Mouse (Mus musculus) forebrain, postnatal 0 days (tissue): ENCODE measurements at regions not wholly inside any gene's neighbourhood (a gene's known extent, or its start where the extent isn't known, plus 50 kb on each side); places are given as distances from the start of the nearest gene placed in this dataset.
A peak's percentile ranks its signal among the peaks of the same experiment; 100 is the strongest.

ENCODE experiments used
- ATAC-seq: fragments of 200-750 bp; cut with Nextera tagmentation; 2 replicates; pipeline ENCODE4 v1.8.0; 2017; ENCODE audit warnings: mild to moderate bottlenecking, moderate library complexity
- DNase-seq: peaks from one replicate; pipeline ENCODE4 v3.0.0-alpha.2; 2015
- H3K27ac ChIP-seq: fragments of 300-500 bp; sonication (generic); 2 replicates; pipeline ENCODE4 v1.5.1; 2014; ENCODE audit warnings: low read depth, mild to moderate bottlenecking, antibody characterized with exemption, low read length, moderate library complexity, mixed read lengths
- H3K27me3 ChIP-seq: fragments of 300-500 bp; sonication (generic); 2 replicates; pipeline ENCODE4 v1.6.1; 2014; ENCODE audit warnings: mild to moderate bottlenecking, low read length, mixed read lengths; ENCODE audit not compliant: insufficient read depth
- H3K36me3 ChIP-seq: fragments of 300-500 bp; sonication (generic); 2 replicates; pipeline ENCODE4 v1.6.1; 2014; ENCODE audit warnings: mild to moderate bottlenecking, moderate library complexity; ENCODE audit not compliant: insufficient read depth
- H3K4me1 ChIP-seq: fragments of 300-500 bp; sonication (generic); 2 replicates; pipeline ENCODE4 v1.6.1; 2014; ENCODE audit warnings: antibody characterized with exemption; ENCODE audit not compliant: insufficient read depth
- H3K4me2 ChIP-seq: fragments of 300-500 bp; sonication (generic); 2 replicates; pipeline ENCODE4 v1.6.1; 2014; ENCODE audit warnings: low read depth, mild to moderate bottlenecking, moderate library complexity
- H3K4me3 ChIP-seq: fragments of 300-500 bp; sonication (generic); 2 replicates; pipeline ENCODE4 v1.5.1; 2014; ENCODE audit warnings: low read depth, low read length, mixed read lengths
- H3K9ac ChIP-seq: fragments of 300-500 bp; sonication (generic); 2 replicates; pipeline ENCODE4 v1.6.1; 2014; ENCODE audit warnings: mild to moderate bottlenecking
- H3K9me3 ChIP-seq: fragments of 300-500 bp; sonication (generic); 2 replicates; pipeline ENCODE4 v1.6.1; 2016; ENCODE audit warnings: low read length
- CTCF ChIP-seq: sonication (generic); IDR thresholded peaks from 2 replicates; pipeline ENCODE4 v1.5.1; 2016; ENCODE audit warnings: antibody characterized with exemption, control low read depth, low read depth
- whole genome bisulfite sequencing: fragments of 180-500 bp; shearing (Covaris S2); extraction: QIAGEN DNeasy Blood & Tissue Kit; methylation state at CpG from one replicate; pipeline ENCODE4 v1.1.7; 2014; 5-methylcytosine and 5-hydroxymethylcytosine counted together

GRCm38 (mm10) chr16:12516834-12517685 lies 533.1 kb downstream of the Shisa9 start:
- H3K4me3 ChIP-seq, result no peak overlapping the region
- DNase-seq, result peak; percentile 28

GRCm38 (mm10) chr16:12518264-12518663 lies 534.4 kb downstream of the Shisa9 start:
- no peak overlapping the region for H3K4me2 ChIP-seq
- H3K27me3 ChIP-seq, result no peaks in the 10 kb centered on the region
- H3K4me3 ChIP-seq, result no peak overlapping the region
- H3K27ac ChIP-seq, result no peak overlapping the region
- 79% methylated on average over 7 of the region's 7 CpGs for WGBS
- H3K36me3 ChIP-seq, result no peaks in the 10 kb centered on the region
- H3K4me1 ChIP-seq, result no peaks in the 10 kb centered on the region
- DNase-seq, result no peak
- no peak overlapping the region for H3K9ac ChIP-seq
- no peak for TF ChIP-seq CTCF
- no peaks in the 10 kb centered on the region for H3K9me3 ChIP-seq
- no peak for ATAC-seq

More at GRCm38 (mm10) chr16:12516834-12517685, 533.1 kb downstream of the Shisa9 start:
- no peak overlapping the region for H3K27ac ChIP-seq
- no peaks in the 10 kb centered on the region for H3K27me3 ChIP-seq
- 62% methylated on average over 8 of the region's 8 CpGs for WGBS
- no peaks in the 10 kb centered on the region for H3K9me3 ChIP-seq
- no peak for TF ChIP-seq CTCF
- no peaks in the 10 kb centered on the region for H3K4me1 ChIP-seq
- peak; percentile 66 for ATAC-seq
- H3K9ac ChIP-seq, result no peak overlapping the region
- no peaks in the 10 kb centered on the region for H3K36me3 ChIP-seq
- no peak overlapping the region for H3K4me2 ChIP-seq

DNA sequence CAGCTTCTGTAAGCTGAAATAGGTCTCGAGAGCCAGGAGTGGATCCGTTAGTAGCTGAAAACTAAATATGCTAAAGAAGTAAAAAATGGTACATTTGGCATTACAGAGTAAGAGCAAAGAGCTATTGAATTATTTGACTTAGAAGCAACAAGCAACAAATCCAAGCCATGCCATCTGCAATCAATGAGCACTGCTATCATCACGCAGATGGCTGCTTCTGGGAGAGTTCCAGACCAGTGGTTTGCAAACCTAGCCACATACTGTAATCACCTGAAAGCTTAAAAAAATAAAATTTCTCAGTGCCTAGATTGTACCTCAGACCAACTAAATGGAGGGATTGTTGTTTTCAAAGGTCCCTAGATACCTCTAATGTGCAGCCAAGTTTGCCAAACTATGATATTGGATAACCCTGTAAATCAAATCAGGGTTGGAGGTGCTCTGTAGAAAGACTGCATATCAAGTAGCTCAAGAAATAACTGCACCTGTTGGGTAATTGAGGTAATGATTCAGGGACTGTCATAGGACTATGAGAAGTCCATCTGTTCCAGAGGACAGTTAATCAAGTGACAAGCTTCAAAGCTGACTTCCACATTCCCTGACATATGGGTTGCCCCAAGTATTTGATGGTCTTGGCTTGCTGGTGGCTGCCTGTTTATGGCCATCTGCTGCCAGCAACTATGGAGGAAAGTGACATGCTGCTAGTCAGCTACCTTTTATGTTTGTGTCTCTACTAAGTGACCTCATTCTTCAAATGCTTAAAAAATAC lies 538.0 kb downstream of the Shisa9 start:
- H3K9me3 ChIP-seq, result no peaks in the 10 kb centered on the region
- whole genome bisulfite sequencing, result 76% methylated on average over 3 of the region's 3 CpGs
- H3K4me1 ChIP-seq, result no peaks in the 10 kb centered on the region
- TF ChIP-seq CTCF, result no peak
- DNase-seq, result no peak
- no peak overlapping the region for H3K9ac ChIP-seq
- H3K4me3 ChIP-seq, result no peak overlapping the region
- no peak for ATAC-seq
- H3K4me2 ChIP-seq, result no peak overlapping the region
- no peak overlapping the region for H3K27ac ChIP-seq
- H3K27me3 ChIP-seq, result no peaks in the 10 kb centered on the region
- no peaks in the 10 kb centered on the region for H3K36me3 ChIP-seq

DNA sequence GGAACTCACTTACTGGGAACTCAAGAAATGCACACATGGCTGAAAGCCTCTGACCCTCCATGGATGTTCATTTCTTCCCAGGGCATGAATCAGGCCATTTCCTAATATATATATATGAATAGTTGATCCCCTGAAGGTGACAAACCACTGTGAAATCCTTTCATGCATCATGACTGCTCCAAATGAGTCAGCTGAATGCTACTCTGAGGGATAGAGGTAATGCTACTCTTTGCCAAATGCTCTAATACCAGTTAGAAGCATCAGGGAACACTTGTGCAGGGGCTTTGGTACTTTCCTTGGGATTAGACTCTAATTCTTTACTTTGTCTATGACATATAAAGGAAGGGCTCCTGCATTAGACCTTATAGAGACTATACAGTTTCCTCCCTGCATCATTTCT lies 561.0 kb upstream of the Ercc4 start:
- Histone ChIP-seq H3K36me3 (no peaks in the 10 kb centered on the region), H3K27ac (no peak overlapping the region), H3K4me1 (no peaks in the 10 kb centered on the region), H3K9ac (no peak overlapping the region), H3K4me3 (no peak overlapping the region), H3K9me3 (no peaks in the 10 kb centered on the region), H3K27me3 (no peaks in the 10 kb centered on the region), H3K4me2 (no peak overlapping the region)
- DNase-seq (no peak), ATAC-seq (no peak)
- TF ChIP-seq CTCF, result no peak

DNA sequence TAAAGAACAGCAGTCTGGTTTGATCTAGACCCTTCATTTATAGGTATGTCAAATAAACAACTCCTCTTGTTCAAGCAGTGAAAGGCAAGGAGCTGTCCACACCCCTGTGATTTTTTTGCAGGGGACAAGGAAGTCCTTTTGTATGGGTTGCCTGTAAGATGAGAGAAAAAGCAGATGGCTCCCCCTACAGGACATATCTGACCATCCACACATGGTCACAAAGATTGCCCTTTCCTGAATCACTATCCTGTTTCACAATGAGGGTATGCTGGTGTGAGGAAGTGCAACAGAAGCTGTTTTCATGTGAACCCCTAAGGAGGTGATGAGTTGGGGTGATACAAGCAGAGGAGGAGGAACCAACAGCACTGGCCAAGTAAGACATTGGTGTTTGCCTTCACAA lies 520.6 kb upstream of the Ercc4 start:
- Histone ChIP-seq H3K27ac (no peak overlapping the region), H3K4me1 (no peaks in the 10 kb centered on the region), H3K9me3 (no peaks in the 10 kb centered on the region), H3K4me2 (no peak overlapping the region), H3K27me3 (no peaks in the 10 kb centered on the region), H3K9ac (no peak overlapping the region), H3K4me3 (no peak overlapping the region), H3K36me3 (no peaks in the 10 kb centered on the region)
- DNase-seq (no peak), ATAC-seq (no peak)
- peak; percentile 19; the same call in 1 of the 2 replicates for TF ChIP-seq CTCF

DNA sequence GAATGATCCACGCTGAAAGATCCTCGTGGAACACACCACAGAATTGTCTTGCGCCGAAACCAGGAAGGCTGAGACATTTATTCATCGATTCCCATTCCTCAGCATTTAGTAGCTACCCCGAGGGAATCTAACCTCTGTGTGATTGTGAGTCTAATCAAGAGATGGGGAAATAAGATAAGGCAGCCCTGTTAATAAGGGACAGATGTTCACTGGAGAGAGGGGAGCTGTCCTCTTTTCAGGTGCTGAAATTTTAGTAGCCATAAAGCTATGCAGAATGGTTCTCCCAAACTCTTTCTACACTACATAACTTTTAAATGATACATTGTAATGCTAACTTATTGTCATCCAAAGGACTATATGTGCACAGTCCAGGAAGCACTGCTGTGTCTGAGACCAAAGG lies 501.2 kb upstream of the Ercc4 start:
- Histone ChIP-seq H3K4me1 (no peaks in the 10 kb centered on the region), H3K27me3 (no peaks in the 10 kb centered on the region), H3K9me3 (no peaks in the 10 kb centered on the region), H3K4me2 (no peak overlapping the region), H3K4me3 (no peak overlapping the region), H3K9ac (no peak overlapping the region), H3K36me3 (no peaks in the 10 kb centered on the region), H3K27ac (no peak overlapping the region)
- 77% methylated on average over 6 of the region's 6 CpGs for WGBS
- no peak for DNase-seq
- TF ChIP-seq CTCF, result no peak
- ATAC-seq, result no peak

GRCm38 (mm10) chr16:12611106-12611505 lies 498.4 kb upstream of the Ercc4 start:
- Histone ChIP-seq H3K27ac (no peak overlapping the region), H3K4me1 (no peaks in the 10 kb centered on the region), H3K27me3 (no peaks in the 10 kb centered on the region), H3K4me2 (no peak overlapping the region), H3K9me3 (no peaks in the 10 kb centered on the region), H3K4me3 (no peak overlapping the region), H3K9ac (no peak overlapping the region), H3K36me3 (no peaks in the 10 kb centered on the region)
- DNase-seq, result no peak
- no peak for TF ChIP-seq CTCF
- no peak for ATAC-seq
- WGBS, result 67% methylated on average over 1 of the region's 1 CpGs
